Mouse (Mus musculus): ENCODE data around the gene Nfya.
A peak's percentile ranks its signal among the peaks of the same experiment; 100 is the strongest.

The Nfya gene

GRCm38 (mm10) chr17:48431054-48431453 is 21.3 kb upstream of the Nfya start:
- no peak for DNase-seq (ENCODE audit: extremely low spot score, low read depth, low spot score)

GRCm38 (mm10) chr17:48430394-48430793 is 20.7 kb upstream of the Nfya start:
- no peak for DNase-seq (ENCODE audit: extremely low spot score, low read depth, low spot score)

- DNase-seq (ENCODE audit: extremely low spot score, low read depth, low spot score): no peak
Measured at GRCm38 (mm10) chr17:48427852-48428530, 18.3 kb upstream of the Nfya start.

GRCm38 (mm10) chr17:48426991-48427750 is 17.5 kb upstream of the Nfya start:
- no peak for DNase-seq (ENCODE audit: extremely low spot score, low read depth, low spot score)

DNA sequence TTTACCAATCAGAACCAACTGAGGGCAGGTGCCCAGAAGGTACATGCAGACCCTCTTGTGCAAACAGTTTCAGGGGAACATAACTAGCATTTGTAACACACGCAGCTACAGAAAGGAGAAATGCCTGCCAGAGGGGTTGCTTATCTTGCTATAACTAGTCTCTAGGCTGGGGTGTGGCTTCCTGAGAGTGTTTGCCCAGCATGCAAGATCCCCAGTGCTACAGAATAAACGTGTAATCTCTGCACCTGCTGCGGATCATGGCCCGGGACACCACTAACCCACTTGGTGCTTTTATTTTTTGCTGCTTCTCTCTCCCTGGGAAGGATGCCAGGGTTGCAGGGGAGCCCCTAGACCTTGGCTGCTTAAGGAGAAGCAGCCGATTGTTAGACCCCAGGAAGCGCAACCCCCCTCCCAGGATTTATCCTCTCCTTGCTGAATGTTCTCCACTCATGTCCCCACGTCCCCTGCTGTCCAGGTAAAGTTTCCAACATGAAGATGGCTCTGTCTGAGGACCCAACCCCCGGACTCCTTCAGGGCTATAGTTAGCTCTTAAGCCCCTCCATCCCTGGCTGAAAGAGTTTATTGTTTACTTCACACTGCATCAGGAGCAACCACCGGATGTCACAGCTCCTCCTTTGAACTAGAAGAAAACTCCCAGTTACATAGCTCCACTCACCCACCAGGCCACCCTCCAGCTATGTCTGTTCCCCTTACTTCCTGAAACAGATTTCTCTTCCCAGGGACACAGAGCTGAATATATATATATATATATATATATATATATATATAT is 16.3 kb upstream of the Nfya start:
- no peak for DNase-seq (ENCODE audit: extremely low spot score, low read depth, low spot score)

GRCm38 (mm10) chr17:48424237-48424636 is 14.5 kb upstream of the Nfya start:
- DNase-seq (ENCODE audit: extremely low spot score, low read depth, low spot score): no peak

- DNase-seq (ENCODE audit: extremely low spot score, low read depth, low spot score): no peak
Measured at GRCm38 (mm10) chr17:48419571-48419970, 9.9 kb upstream of the Nfya start.

GRCm38 (mm10) chr17:48418781-48419180 is 9.1 kb upstream of the Nfya start:
- no peak for DNase-seq (ENCODE audit: extremely low spot score, low read depth, low spot score)

- no peak for DNase-seq (ENCODE audit: extremely low spot score, low read depth, low spot score)
Measured at GRCm38 (mm10) chr17:48418174-48418573, 8.5 kb upstream of the Nfya start.

- no peak for DNase-seq (ENCODE audit: extremely low spot score, low read depth, low spot score)
Measured at GRCm38 (mm10) chr17:48417521-48417920, 7.8 kb upstream of the Nfya start.

GRCm38 (mm10) chr17:48416425-48417195 is 6.9 kb upstream of the Nfya start:
- DNase-seq (ENCODE audit: extremely low spot score, low read depth, low spot score): no peak

GRCm38 (mm10) chr17:48416011-48416410 is 6.3 kb upstream of the Nfya start:
- no peak for DNase-seq (ENCODE audit: extremely low spot score, low read depth, low spot score)

- DNase-seq (ENCODE audit: extremely low spot score, low read depth, low spot score): no peak
Measured at GRCm38 (mm10) chr17:48411241-48411640, 1.5 kb upstream of the Nfya start.

DNA sequence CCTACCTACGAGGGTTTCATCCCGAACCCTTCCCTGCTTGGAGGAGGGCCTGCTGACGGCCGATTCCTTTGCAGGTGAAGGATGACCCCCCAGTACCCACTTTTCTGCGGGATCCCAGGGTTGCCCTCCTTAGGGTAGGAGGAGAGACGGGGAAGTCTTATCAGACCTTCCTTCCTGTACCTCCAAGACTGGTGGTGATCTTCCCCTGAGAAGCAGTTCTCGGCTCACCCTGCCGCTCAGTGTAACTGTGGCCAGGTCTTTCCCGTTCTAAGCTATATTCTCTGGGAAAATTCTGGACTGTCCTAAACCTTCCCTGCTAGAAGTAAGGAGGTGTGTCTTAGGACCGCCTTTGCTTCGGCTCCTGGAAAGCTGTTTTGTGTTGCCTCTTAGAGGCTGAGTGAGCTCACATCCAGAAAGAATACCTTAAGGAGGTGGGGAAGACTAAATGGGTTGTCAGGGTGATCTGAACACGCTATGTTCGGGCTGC is 636 bp upstream of the Nfya start:
- DNase-seq (ENCODE audit: extremely low spot score, low read depth, low spot score): peak; percentile 42

DNA sequence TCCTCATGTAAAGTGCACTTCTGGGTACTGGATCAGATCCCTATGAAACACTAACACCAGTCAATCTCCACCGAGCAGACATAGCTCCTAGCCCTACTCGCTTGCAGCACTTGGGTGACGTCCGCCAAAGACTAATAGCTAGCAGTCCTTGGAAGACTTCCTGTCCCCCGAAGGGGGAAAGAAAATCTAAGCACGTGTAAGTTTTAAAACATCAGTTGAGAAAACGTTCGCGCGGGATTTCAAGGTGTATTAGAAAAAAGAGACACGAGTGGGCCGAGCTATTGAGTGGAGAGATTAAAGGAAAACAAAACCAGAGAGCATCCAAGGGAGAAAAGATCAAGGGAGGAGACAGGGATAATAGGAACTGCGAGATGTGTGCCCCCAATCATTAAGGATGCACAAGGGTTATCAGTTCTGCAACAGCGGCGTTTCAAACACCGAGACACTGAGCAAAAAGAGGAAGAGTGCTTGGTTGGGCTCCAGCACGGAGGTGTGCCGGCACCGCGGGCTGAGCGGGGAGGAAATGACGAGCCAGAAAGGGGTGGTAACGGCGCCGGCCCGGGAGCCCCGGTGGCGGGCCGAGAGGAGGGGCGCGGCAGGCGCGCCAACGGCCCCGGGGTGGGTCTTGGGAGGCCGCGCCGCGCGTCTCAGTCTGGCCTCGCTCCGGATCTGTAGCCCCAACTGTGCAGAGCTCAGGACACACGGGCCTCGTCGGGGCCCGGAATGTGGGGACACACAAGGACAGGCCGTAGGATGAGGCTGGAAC is 997 bp downstream of the Nfya start:
- DNase-seq (ENCODE audit: extremely low spot score, low read depth, low spot score): no peak

- DNase-seq (ENCODE audit: extremely low spot score, low read depth, low spot score): no peak
Measured at GRCm38 (mm10) chr17:48407910-48408525, 1.7 kb downstream of the Nfya start.

DNA sequence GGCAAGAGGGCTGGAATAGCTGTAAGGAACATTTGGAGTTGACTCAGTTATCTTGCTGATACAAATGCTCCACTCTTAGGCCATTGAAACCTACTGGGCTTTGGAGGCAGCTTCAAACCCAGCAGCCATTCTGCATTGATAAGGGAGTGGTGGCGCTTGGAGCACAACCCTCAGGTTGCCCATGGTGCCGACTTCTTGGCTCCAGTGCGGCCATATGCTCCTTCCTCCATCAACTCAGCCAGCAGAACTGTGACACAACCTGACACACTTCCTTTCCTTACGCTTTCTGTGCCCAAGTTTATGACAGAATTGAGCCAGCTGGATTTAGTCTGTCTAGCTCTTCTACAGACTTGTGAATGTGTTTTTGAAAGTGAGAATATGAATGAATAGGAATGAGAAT is 2.6 kb downstream of the Nfya start:
- no peak for DNase-seq (ENCODE audit: extremely low spot score, low read depth, low spot score)

GRCm38 (mm10) chr17:48404706-48405105 is 5.0 kb downstream of the Nfya start:
- DNase-seq (ENCODE audit: extremely low spot score, low read depth, low spot score): no peak

DNA sequence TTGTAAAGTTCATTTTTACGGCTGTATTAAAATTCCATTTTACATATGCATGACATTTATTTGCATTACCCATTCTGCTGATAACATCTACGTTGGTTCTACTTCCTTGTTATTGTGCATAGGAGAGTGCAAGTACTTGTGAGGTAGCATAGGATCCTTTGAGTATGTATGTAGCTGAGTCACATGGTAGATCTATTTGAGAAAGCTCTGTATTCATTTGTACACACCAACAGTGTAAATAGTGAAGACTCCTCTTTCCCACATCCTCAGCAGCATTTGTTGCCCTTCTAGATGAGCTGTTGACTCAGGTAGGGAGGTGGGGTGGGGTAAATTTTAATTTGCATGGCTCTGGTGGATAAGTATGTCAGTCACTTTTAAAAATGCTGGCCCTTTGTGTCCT is 5.9 kb downstream of the Nfya start:
- DNase-seq (ENCODE audit: extremely low spot score, low read depth, low spot score): no peak

- DNase-seq (ENCODE audit: extremely low spot score, low read depth, low spot score): no peak
Measured at GRCm38 (mm10) chr17:48402751-48403150, 7.0 kb downstream of the Nfya start.

All from hindlimb bud, embryonic 11.5 days (tissue).